Mouse (Mus musculus): ENCODE results near the gene Scd2.

GRCm38 (mm10) chr19:44321201-44321600, 27.7 kb downstream of the Scd2 start:
- TF ChIP-seq POLR2A (IDR thresholded peaks at IDR 0.05; ENCODE audit: low read depth, low read length) (no peak), CTCF (IDR thresholded peaks at IDR 0.05; ENCODE audit: extremely low read depth, insufficient read depth, insufficient read length, insufficient replicate concordance) (no peak)

All from spleen, adult 2 months (tissue).